Mouse (Mus musculus): ENCODE results near the gene Tspan5.

GRCm38 (mm10) chr3:138926161-138926560, 184.2 kb downstream of the Tspan5 start:
- TF ChIP-seq ZNF384 (IDR thresholded peaks at IDR 0.05; ENCODE audit: low read depth, low read length) (no peak), HCFC1 (IDR thresholded peaks at IDR 0.05; ENCODE audit: borderline replicate concordance, insufficient read depth, low read length) (no peak)
